Mouse (Mus musculus): Measurements from ENCODE around the gene 4833427G06Rik.

DNA sequence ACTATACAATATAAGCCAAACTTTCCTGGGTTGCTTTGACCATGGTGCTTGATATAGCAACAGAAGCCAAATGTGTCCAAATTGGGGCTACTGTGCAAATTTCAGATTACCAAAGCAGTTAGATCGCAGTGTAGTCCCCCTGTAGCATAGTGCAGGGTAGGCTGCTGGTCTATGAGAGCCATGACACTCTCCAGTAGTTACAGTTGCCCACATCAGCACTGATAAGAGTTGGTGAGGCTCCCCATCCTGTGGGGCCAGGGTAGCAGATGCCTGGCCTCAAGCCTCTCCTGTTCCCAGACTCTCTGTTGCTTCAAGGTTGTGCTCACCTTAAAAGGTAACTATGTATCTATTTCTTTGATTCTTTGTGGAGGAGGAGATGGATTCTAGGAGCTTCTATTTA, 36.0 kb upstream of the 4833427G06Rik start:
- TF ChIP-seq CTCF (IDR thresholded peaks at IDR 0.05; ENCODE audit: low read depth, low read length) (no peak), GATA1 (IDR thresholded peaks at IDR 0.05; ENCODE audit: borderline replicate concordance, low read length) (no peak)

Measured in G1E (cell line).